Mouse (Mus musculus): ENCODE results near the gene Pdhb. TPM values are rescaled to one million over a fixed set of nuclear protein-coding genes. Genes with fewer than 3 reads are reported as not detected.
"Not testable (repeated sequence)": the region's sequence is repeated elsewhere in the genome, so short reads cannot be mapped to it uniquely, and the experiment has no call there.

The Pdhb gene
- polyA plus RNA-seq, 1 experiment from 2014 or later: 296 TPM

GRCm38 (mm10) chr14:8186278-8187045, 13.6 kb upstream of the Pdhb start:
- Histone ChIP-seq H3K9ac (replicated peaks) (no peak overlapping the region), H3K4me2 (no peak overlapping the region), H3K27ac (replicated peaks) (no peak overlapping the region), H3K36me3 (no peaks in the 10 kb centered on the region), H3K27me3 (replicated peaks) (no peaks in the 10 kb centered on the region), H3K4me3 (replicated peaks) (no peak overlapping the region), H3K4me1 (no peaks in the 10 kb centered on the region), H3K9me3 (replicated peaks) (no peaks in the 10 kb centered on the region)
- 87% methylated on average over 6 of the region's 6 CpGs for WGBS
- no peak for ATAC-seq (ENCODE audit: low FRiP score)

GRCm38 (mm10) chr14:8183330-8183729, 10.5 kb upstream of the Pdhb start:
- Histone ChIP-seq H3K27me3 (replicated peaks) (no peaks in the 10 kb centered on the region), H3K4me1 (no peaks in the 10 kb centered on the region), H3K27ac (replicated peaks) (no peak overlapping the region), H3K9me3 (replicated peaks) (no peaks in the 10 kb centered on the region), H3K36me3 (no peaks in the 10 kb centered on the region), H3K4me3 (replicated peaks) (no peak overlapping the region), H3K4me2 (no peak overlapping the region), H3K9ac (replicated peaks) (no peak overlapping the region)
- 67% methylated on average over 3 of the region's 3 CpGs for whole genome bisulfite sequencing
- no peak for ATAC-seq (ENCODE audit: low FRiP score)

DNA sequence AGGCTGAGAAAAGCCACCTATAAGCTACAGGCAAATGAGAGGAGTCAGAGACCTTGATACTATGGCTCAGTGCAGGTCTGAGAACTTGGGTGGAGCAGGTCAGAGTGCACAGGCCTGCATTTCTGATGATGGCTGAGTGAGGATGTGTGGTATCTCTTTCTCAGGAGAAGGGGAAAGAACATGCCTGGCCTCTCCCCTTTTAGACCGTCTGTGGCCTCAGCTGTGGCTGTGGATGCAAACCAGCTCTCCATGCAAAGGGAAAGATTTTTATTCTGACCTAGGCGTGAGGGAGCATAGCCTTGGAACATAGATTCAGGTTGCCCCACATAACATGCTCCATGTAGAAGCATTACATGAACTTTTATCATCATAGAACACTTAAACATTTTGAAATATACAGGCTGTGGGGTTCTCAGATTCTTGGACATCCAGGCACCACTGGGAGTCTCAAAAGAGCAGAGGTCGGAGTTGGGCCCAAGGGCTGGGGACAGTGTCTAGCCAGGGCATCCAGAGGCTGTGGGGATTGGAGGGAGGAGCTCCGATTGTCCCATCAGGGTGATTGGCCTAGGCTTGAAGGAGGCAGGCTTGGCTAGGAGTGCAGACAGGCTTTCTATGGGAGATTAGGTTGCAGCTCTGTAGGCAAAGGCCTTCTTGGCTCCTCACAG, 7.7 kb upstream of the Pdhb start:
- Histone ChIP-seq H3K36me3 (no peaks in the 10 kb centered on the region), H3K9ac (replicated peaks) (no peak overlapping the region), H3K9me3 (replicated peaks) (no peaks in the 10 kb centered on the region), H3K27ac (replicated peaks) (no peak overlapping the region), H3K4me2 (no peak overlapping the region), H3K27me3 (replicated peaks) (no peaks in the 10 kb centered on the region), H3K4me3 (replicated peaks) (no peak overlapping the region), H3K4me1 (no peaks in the 10 kb centered on the region)
- 82% methylated on average over 4 of the region's 4 CpGs for WGBS
- ATAC-seq (ENCODE audit: low FRiP score): no peak

GRCm38 (mm10) chr14:8176251-8176650, 3.4 kb upstream of the Pdhb start:
- Histone ChIP-seq H3K4me3 (replicated peaks) (no peak overlapping the region), H3K9ac (replicated peaks) (no peak overlapping the region), H3K9me3 (replicated peaks) (no peaks in the 10 kb centered on the region), H3K4me2 (no peak overlapping the region), H3K4me1 (peaks cover 7% of the 10 kb centered on the region), H3K27me3 (replicated peaks) (no peaks in the 10 kb centered on the region), H3K27ac (replicated peaks) (no peak overlapping the region), H3K36me3 (no peaks in the 10 kb centered on the region)
- 52% methylated on average over 5 of the region's 5 CpGs for WGBS
- ATAC-seq (ENCODE audit: low FRiP score): no peak

DNA sequence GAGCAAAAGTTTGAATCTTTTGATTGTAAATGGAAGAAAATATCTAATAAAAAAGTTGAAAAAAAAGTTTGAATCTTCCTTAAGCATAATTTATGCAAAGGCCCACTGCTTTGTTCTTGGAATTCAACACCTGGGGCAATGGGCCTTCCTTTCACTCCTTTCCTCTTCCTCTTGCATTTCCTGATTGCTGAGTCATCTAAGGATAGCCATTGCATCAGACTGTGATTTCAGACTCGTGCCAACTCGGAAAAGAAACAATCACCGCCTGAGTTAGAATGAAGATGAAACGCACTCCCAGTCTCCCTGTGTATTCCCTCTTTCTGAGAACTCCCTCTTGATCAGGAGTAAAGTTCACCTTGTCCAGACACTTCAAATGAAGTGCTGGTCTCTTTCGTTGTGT, 1.8 kb upstream of the Pdhb start:
- H3K4me2 ChIP-seq: no peak overlapping the region

DNA sequence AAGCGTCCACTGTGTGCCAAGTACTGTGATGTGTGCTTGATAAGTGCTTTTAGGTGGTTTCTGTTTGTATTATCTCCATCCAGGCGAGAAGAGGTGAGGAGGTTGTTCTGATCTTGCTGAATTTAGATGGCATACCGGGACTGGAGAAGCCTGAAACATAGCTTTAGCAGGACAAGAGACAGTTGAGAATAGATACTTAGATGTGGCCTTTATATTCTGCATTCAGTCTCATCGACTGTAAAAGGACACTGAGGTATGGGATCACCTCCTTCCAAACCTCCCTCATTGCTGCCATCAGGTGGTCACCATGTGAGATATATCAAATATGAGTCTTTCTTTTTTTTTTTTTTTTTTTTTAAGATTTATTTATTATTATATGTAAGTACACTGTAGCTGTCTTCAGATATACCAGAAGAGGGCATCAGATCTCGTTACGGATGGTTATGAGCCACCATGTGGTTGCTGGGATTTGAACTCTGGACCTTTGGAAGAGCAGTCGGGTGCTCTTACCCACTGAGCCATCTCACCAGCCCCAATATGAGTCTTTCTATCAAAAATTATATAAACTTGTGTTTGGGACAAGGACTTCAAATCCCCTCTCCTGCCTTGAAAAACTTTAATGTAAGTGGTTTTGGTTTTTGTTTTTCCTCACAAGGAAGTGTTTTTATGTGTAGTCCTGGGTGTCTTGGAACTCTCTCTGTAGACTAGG, 871 bp upstream of the Pdhb start:
- H3K27me3 ChIP-seq (replicated peaks): not testable (repeated sequence)
- peak overlapping the region; percentile 90 for H3K27ac ChIP-seq (replicated peaks)
- WGBS: 37% methylated on average over 7 of the region's 7 CpGs

More for the DNA sequence above, 1.8 kb upstream of the Pdhb start:
- no peaks in the 10 kb centered on the region for H3K27me3 ChIP-seq (replicated peaks)
- WGBS: 84% methylated on average over 5 of the region's 5 CpGs
- no peak overlapping the region for H3K4me3 ChIP-seq (replicated peaks)
- peaks cover 8% of the 10 kb centered on the region for H3K36me3 ChIP-seq
- H3K27ac ChIP-seq (replicated peaks): no peak overlapping the region
- peaks cover 9% of the 10 kb centered on the region for H3K4me1 ChIP-seq
- no peak for ATAC-seq (ENCODE audit: low FRiP score)
- H3K9me3 ChIP-seq (replicated peaks): no peaks in the 10 kb centered on the region
- H3K9ac ChIP-seq (replicated peaks): no peak overlapping the region

GRCm38 (mm10) chr14:8164463-8164862, 8.4 kb downstream of the Pdhb start:
- 79% methylated on average over 7 of the region's 7 CpGs for WGBS
- no peaks in the 10 kb centered on the region for H3K27me3 ChIP-seq (replicated peaks)
- H3K9ac ChIP-seq (replicated peaks): no peak overlapping the region
- H3K9me3 ChIP-seq (replicated peaks): no peaks in the 10 kb centered on the region
- H3K4me2 ChIP-seq: no peak overlapping the region
- H3K4me1 ChIP-seq: no peaks in the 10 kb centered on the region
- H3K36me3 ChIP-seq: peaks cover 89% of the 10 kb centered on the region
- H3K4me3 ChIP-seq (replicated peaks): no peak overlapping the region
- ATAC-seq (ENCODE audit: low FRiP score): no peak
- H3K27ac ChIP-seq (replicated peaks): no peak overlapping the region

More for the DNA sequence above, 871 bp upstream of the Pdhb start:
- H3K4me2 ChIP-seq: peak overlapping the region; percentile 89
- peaks cover 17% of the 10 kb centered on the region for H3K36me3 ChIP-seq
- not testable (repeated sequence) for H3K9me3 ChIP-seq (replicated peaks); H3K4me1 ChIP-seq
- peak overlapping the region; percentile 56 for H3K9ac ChIP-seq (replicated peaks)
- ATAC-seq (ENCODE audit: low FRiP score): peak; percentile 23
- H3K4me3 ChIP-seq (replicated peaks): peak overlapping the region; percentile 99

- Histone ChIP-seq H3K4me3 (replicated peaks) (no peak overlapping the region), H3K4me1 (no peaks in the 10 kb centered on the region), H3K9ac (replicated peaks) (no peak overlapping the region), H3K9me3 (replicated peaks) (no peaks in the 10 kb centered on the region), H3K36me3 (peaks cover 79% of the 10 kb centered on the region), H3K27me3 (replicated peaks) (no peaks in the 10 kb centered on the region), H3K27ac (replicated peaks) (no peak overlapping the region), H3K4me2 (no peak overlapping the region)
- 84% methylated on average over 2 of the region's 2 CpGs for WGBS
- no peak for ATAC-seq (ENCODE audit: low FRiP score)
Measured at GRCm38 (mm10) chr14:8161777-8162176, 11.0 kb downstream of the Pdhb start.

GRCm38 (mm10) chr14:8159141-8159540, 13.7 kb downstream of the Pdhb start:
- Histone ChIP-seq H3K27me3 (replicated peaks) (no peaks in the 10 kb centered on the region), H3K9ac (replicated peaks) (no peak overlapping the region), H3K4me3 (replicated peaks) (no peak overlapping the region), H3K9me3 (replicated peaks) (no peaks in the 10 kb centered on the region), H3K4me1 (no peaks in the 10 kb centered on the region), H3K4me2 (no peak overlapping the region), H3K27ac (replicated peaks) (no peak overlapping the region), H3K36me3 (peaks cover 72% of the 10 kb centered on the region)
- no peak for ATAC-seq (ENCODE audit: low FRiP score)
- WGBS: 87% methylated on average over 3 of the region's 3 CpGs

DNA sequence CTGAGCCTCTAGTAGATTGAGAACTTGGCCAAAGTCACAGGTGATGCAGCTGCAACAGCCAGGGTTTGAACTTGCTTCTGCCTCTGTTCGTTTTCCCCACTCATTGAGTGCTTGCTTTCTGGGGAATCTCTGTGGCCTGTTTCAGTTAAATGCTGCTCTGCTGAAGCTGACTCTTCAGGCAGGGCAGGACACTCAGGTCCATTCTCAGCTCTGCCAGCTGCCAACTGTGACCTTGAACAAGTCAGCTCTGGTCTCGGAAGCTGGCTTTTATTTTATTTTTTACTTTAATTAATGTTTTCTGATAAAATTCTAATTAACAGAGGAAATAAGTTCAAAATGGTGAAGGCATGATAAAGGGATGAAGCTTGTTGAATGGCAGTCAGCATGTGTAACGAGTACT, 14.1 kb downstream of the Pdhb start:
- Histone ChIP-seq H3K9ac (replicated peaks) (no peak overlapping the region), H3K27ac (replicated peaks) (no peak overlapping the region), H3K27me3 (replicated peaks) (no peaks in the 10 kb centered on the region), H3K4me1 (no peaks in the 10 kb centered on the region), H3K36me3 (peaks cover 70% of the 10 kb centered on the region), H3K4me3 (replicated peaks) (no peak overlapping the region), H3K9me3 (replicated peaks) (no peaks in the 10 kb centered on the region), H3K4me2 (no peak overlapping the region)
- no peak for ATAC-seq (ENCODE audit: low FRiP score)
- WGBS: 91% methylated on average over 3 of the region's 3 CpGs

GRCm38 (mm10) chr14:8156947-8157346, 15.9 kb downstream of the Pdhb start:
- H3K9me3 ChIP-seq (replicated peaks): no peaks in the 10 kb centered on the region
- H3K36me3 ChIP-seq: peaks cover 71% of the 10 kb centered on the region
- H3K4me1 ChIP-seq: no peaks in the 10 kb centered on the region
- H3K4me3 ChIP-seq (replicated peaks): no peak overlapping the region
- H3K4me2 ChIP-seq: no peak overlapping the region
- no peak overlapping the region for H3K27ac ChIP-seq (replicated peaks)
- no peak for ATAC-seq (ENCODE audit: low FRiP score)
- H3K9ac ChIP-seq (replicated peaks): no peak overlapping the region
- WGBS: 43% methylated on average over 3 of the region's 3 CpGs
- no peaks in the 10 kb centered on the region for H3K27me3 ChIP-seq (replicated peaks)

DNA sequence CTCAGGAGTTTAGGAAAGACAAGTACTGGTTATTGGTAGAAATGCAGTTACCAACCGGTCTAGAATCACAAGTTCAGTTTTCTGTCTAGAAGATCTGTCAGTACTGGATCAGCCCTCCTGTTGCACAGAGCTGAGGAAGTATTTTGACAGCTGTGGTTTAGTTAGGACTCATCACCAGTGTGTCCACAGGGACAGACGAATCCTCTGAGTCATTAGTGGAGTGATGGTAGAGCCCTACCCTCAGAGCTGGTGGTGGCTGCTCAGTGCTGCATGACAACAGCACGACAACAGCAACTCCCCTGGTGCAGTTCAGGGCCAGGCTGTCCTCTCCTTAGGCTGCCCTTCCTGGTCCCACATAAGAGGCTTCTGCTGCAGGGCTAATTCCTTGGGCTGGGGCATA, 18.8 kb downstream of the Pdhb start:
- 87% methylated on average over 3 of the region's 3 CpGs for WGBS
- Histone ChIP-seq H3K4me1 (no peaks in the 10 kb centered on the region), H3K27ac (replicated peaks) (no peak overlapping the region), H3K4me2 (no peak overlapping the region), H3K9me3 (replicated peaks) (no peaks in the 10 kb centered on the region), H3K27me3 (replicated peaks) (no peaks in the 10 kb centered on the region), H3K9ac (replicated peaks) (no peak overlapping the region), H3K4me3 (replicated peaks) (no peak overlapping the region), H3K36me3 (peaks cover 63% of the 10 kb centered on the region)
- no peak for ATAC-seq (ENCODE audit: low FRiP score)
